Mouse (Mus musculus) midbrain, embryonic 11.5 days (tissue): ENCODE results near the gene Cyren. TPM values are rescaled to one million over a fixed set of nuclear protein-coding genes. Genes with fewer than 3 reads are reported as not detected.

Experiments used
- ATAC-seq: fragments of 200-750 bp; cut with Nextera tagmentation; 2 replicates; pipeline ENCODE4 v1.8.0; 2017; ENCODE audit warnings: moderate TSS enrichment, moderate library complexity; ENCODE audit not compliant: low FRiP score
- DNase-seq: peaks from one replicate; pipeline ENCODE4 v3.0.0; 2015; ENCODE audit warnings: low spot score; ENCODE audit errors: missing footprints
- H3K27ac ChIP-seq: fragments of 300-500 bp; sonication (generic); 2 replicates; pipeline ENCODE4 v1.5.1; 2014; ENCODE audit warnings: low read depth, low read length
- H3K27me3 ChIP-seq: fragments of 300-500 bp; sonication (generic); 2 replicates; pipeline ENCODE4 v1.6.1; 2014; ENCODE audit warnings: mild to moderate bottlenecking, low read length, moderate library complexity, mixed read lengths; ENCODE audit not compliant: control insufficient read depth, insufficient read depth
- H3K36me3 ChIP-seq: fragments of 300-500 bp; sonication (generic); 2 replicates; pipeline ENCODE4 v1.6.1; 2014; ENCODE audit warnings: mild to moderate bottlenecking, low read length, moderate library complexity, mixed read lengths; ENCODE audit not compliant: control insufficient read depth, insufficient read depth
- H3K4me1 ChIP-seq: fragments of 300-500 bp; sonication (generic); 2 replicates; pipeline ENCODE4 v1.6.1; 2014; ENCODE audit warnings: low read length; ENCODE audit not compliant: control insufficient read depth, insufficient read depth
- H3K4me2 ChIP-seq: fragments of 300-500 bp; sonication (generic); 2 replicates; pipeline ENCODE4 v1.6.1; 2014; ENCODE audit warnings: mild to moderate bottlenecking, moderate library complexity
- H3K4me3 ChIP-seq: fragments of 300-500 bp; sonication (generic); 2 replicates; pipeline ENCODE4 v1.5.1; 2014; ENCODE audit warnings: low read depth, low read length
- H3K9ac ChIP-seq: fragments of 300-500 bp; sonication (generic); 2 replicates; pipeline ENCODE4 v1.6.1; 2014; ENCODE audit warnings: low read length
- H3K9me3 ChIP-seq: fragments of 300-500 bp; sonication (generic); 2 replicates; pipeline ENCODE4 v1.6.1; 2016; ENCODE audit warnings: low read length; ENCODE audit not compliant: control insufficient read depth
- WGBS: fragments of 180-500 bp; shearing (Covaris S2); extraction: QIAGEN DNeasy Blood & Tissue Kit; methylation state at CpG from one replicate; pipeline ENCODE4 v1.1.7; 2014; 5-methylcytosine and 5-hydroxymethylcytosine counted together
- polyA plus RNA-seq: library from polyadenylated mRNA; unstranded; fragments of >200 nt; fragmentation: Nextera tagmentation; extraction: Ambion mirVana; gene quantifications from 2 replicates; pipeline ENCODE4 v1.2.1, GENCODE M21; 2014

The Cyren gene
- polyA plus RNA-seq, 1 experiment from 2014 or later = 11.8 TPM

DNA sequence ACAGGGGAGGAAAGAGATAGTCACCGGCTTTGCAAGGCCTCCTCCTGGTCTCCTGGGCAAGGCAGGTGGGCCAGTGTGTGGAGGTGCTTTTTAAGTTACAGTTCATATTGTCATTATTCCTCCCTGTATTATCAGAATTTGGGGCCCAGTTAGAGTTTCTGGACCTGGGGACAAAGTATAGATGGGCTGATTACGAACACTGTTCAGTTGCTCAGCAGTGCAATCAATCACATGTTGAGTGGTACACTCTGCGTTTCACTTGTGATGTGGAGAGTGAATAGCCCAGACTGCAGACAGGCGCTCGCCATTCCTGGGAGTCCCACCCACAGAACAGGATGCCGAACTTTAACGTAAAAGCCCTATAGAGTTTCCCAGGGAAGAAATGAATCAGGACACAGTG lies 6.9 kb upstream of the Cyren start:
- no peak overlapping the region for H3K4me2 ChIP-seq
- H3K27me3 ChIP-seq = no peaks in the 10 kb centered on the region
- H3K4me1 ChIP-seq = peaks cover 25% of the 10 kb centered on the region
- H3K27ac ChIP-seq = no peak overlapping the region
- no peaks in the 10 kb centered on the region for H3K9me3 ChIP-seq
- H3K4me3 ChIP-seq = no peak overlapping the region
- ATAC-seq = no peak
- peaks cover 4% of the 10 kb centered on the region for H3K36me3 ChIP-seq
- no peak overlapping the region for H3K9ac ChIP-seq
- no peak for DNase-seq
- WGBS = 95% methylated on average over 7 of the region's 7 CpGs

DNA sequence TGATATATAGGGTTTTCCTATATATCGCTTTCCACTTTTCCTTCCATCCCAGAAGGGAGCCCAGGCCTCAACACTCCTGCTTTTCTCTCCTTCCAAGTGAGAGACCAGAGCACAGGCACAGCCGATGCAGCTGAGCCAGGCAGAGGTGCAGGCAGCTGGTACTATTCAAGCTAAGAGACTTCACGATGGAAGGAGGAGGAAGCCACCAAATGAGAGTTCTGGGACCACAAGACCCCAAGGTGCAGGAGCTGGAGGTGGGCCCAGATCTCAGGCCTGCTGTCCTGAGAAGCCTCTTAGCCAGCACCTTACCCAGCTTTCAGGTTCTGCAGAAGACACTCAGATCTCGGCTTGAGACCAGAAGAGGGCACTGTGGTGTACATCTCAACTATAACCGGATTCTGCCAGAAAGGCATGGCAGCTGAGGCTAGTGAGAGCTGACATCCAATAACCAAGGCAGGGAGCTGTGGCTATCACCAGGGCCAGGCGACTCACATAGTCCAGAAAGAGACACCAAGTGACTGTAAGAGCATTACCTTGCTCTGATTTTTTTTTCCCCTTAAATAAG lies 2.1 kb upstream of the Cyren start:
- 60% methylated on average over 6 of the region's 6 CpGs for WGBS
- no peak overlapping the region for H3K4me3 ChIP-seq
- no peak overlapping the region for H3K4me2 ChIP-seq
- H3K9ac ChIP-seq = no peak overlapping the region
- H3K36me3 ChIP-seq = peaks cover 4% of the 10 kb centered on the region
- H3K27me3 ChIP-seq = no peaks in the 10 kb centered on the region
- DNase-seq (no peak), ATAC-seq (no peak)
- no peaks in the 10 kb centered on the region for H3K9me3 ChIP-seq
- H3K4me1 ChIP-seq = peaks cover 15% of the 10 kb centered on the region
- no peak overlapping the region for H3K27ac ChIP-seq

DNA sequence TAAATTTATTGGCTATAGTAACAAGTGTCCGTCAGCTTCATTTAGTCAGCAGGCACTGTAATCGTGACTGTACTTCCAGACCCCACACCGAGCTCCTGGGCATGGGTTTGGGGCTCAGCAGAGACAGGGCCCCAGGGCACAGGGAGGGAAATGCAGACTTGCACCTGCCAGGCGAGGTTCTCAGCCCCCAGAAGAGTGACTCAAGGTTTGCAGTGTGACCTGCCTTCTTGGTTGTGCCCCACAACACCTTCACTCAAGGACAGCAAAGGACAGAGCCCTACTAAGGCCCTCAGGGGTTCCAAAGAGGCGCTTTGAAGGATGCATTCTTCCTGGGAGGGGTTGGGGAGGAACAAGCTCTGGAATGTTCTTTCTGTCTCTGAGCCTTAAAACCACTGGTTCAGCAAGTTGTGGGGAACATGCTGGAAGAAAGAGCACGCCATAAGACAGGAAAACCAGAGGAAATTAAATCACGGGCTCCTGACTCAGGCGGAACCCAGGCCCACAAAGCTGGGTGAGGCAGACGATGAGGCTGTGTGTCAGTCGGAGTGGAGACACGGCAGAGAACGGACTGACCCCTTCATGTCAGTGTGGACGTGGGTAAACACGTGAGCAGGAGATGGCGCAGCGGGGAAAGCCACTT lies 1.4 kb upstream of the Cyren start:
- Histone ChIP-seq H3K4me3 (no peak overlapping the region), H3K27me3 (no peaks in the 10 kb centered on the region), H3K9me3 (no peaks in the 10 kb centered on the region), H3K27ac (no peak overlapping the region), H3K4me1 (peaks cover 15% of the 10 kb centered on the region), H3K36me3 (peaks cover 4% of the 10 kb centered on the region), H3K4me2 (no peak overlapping the region), H3K9ac (no peak overlapping the region)
- 90% methylated on average over 16 of the region's 16 CpGs for WGBS
- no peak for ATAC-seq
- DNase-seq = no peak

DNA sequence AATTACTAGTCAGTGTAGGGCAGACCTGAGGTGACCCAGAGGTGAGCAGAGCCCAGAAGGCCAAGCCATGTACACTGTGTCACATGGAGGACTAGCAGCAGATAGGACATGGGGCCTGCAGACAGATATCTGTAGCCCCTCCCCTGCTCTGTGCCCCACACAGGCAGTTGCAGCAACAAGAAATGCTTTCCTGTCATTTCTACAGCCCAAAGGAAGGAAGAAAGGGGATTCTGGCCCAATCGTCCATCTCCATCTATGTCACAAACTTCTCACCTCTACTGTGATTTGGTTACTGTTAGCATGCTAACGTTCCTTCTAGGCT lies 1.1 kb downstream of the Cyren start:
- ATAC-seq = no peak
- H3K4me3 ChIP-seq = peak overlapping the region; percentile 76
- peak overlapping the region; percentile 89 for H3K9ac ChIP-seq
- WGBS = 51% methylated on average over 2 of the region's 2 CpGs
- no peaks in the 10 kb centered on the region for H3K27me3 ChIP-seq
- no peak overlapping the region for H3K27ac ChIP-seq
- DNase-seq = no peak
- H3K4me2 ChIP-seq = peak overlapping the region; percentile 71
- peaks cover 2% of the 10 kb centered on the region; the same call in 1 of the 2 replicates for H3K36me3 ChIP-seq
- no peaks in the 10 kb centered on the region for H3K9me3 ChIP-seq
- H3K4me1 ChIP-seq = peaks cover 15% of the 10 kb centered on the region

DNA sequence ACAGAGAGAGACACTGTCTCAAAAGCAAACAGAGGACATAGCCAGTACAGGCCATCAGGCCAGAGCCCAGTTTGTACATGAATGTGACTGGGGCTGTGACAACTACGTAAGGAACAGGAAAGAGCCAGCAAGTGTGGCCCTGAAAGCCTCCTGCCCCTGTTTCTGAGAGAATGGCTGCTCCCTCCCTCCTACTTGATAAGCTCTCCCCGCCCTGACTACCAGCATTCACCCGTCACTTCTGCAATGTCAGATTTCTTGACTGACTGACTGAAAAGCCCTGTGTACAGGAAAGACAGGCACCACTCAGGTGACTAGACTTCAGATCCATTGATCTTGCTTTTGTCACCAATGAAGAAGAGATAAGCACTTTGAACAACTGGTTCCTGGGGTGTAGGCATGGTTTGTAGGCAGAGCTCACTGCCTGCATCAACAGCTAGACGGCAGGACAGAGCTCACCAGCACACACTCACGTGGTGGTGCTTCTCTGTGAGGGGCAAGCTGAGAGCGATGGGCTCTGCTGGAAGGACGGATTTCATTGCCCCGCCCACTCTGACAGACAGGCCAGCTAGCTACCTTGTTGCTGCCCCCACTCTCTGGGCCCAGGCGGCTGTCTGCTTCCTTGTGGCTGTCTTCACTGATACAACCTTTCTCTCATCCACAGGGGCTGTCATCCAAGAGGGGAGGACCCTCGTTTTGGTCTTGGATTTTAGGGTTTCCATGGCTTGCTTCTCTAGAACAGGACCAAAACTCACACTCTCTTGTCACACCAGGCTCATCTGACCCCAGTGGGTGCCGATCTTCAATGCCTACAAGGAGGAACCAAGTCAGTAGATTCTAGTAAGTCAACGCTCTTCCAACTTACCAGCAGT lies 1.7 kb downstream of the Cyren start:
- H3K9ac ChIP-seq = 0 out of 2 replicates have a peak overlapping the region, but pooled peaks have one; percentile 9
- H3K4me3 ChIP-seq = no peak overlapping the region
- WGBS = 60% methylated on average over 12 of the region's 12 CpGs
- H3K36me3 ChIP-seq = peaks cover 2% of the 10 kb centered on the region; the same call in 1 of the 2 replicates
- peak overlapping the region; percentile 71 for H3K4me2 ChIP-seq
- peaks cover 15% of the 10 kb centered on the region for H3K4me1 ChIP-seq
- H3K9me3 ChIP-seq = no peaks in the 10 kb centered on the region
- DNase-seq (no peak), ATAC-seq (no peak)
- no peaks in the 10 kb centered on the region for H3K27me3 ChIP-seq
- H3K27ac ChIP-seq = no peak overlapping the region

DNA sequence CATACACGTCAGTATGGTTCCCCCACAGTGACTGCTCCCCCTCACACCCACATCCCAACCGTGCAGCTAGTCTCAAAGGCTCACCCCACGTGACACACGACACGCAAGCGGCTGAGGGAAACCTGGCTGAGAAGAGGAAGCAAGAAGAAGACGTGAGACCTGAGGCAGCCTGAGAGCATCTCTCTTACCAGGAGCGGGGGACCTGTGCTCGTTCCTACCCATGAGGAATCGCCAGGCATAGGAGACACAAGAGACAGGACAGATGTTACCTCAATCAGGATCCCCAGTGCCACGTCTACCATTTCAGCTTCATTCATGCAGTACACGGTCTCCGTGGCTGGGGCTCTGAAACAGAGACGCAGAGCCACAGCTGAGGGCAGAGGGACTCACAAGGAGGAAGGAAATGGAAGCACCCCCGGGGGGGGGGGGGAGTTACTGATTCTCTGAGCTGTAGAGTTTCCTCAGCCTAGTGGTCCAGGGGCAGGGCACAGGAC lies 2.5 kb downstream of the Cyren start:
- Histone ChIP-seq H3K4me3 (no peak overlapping the region), H3K36me3 (no peaks in the 10 kb centered on the region), H3K4me2 (no peak overlapping the region), H3K27ac (no peak overlapping the region), H3K27me3 (no peaks in the 10 kb centered on the region), H3K9me3 (no peaks in the 10 kb centered on the region), H3K4me1 (peaks cover 15% of the 10 kb centered on the region), H3K9ac (no peak overlapping the region)
- ATAC-seq (no peak), DNase-seq (no peak)
- WGBS = 90% methylated on average over 15 of the region's 15 CpGs

DNA sequence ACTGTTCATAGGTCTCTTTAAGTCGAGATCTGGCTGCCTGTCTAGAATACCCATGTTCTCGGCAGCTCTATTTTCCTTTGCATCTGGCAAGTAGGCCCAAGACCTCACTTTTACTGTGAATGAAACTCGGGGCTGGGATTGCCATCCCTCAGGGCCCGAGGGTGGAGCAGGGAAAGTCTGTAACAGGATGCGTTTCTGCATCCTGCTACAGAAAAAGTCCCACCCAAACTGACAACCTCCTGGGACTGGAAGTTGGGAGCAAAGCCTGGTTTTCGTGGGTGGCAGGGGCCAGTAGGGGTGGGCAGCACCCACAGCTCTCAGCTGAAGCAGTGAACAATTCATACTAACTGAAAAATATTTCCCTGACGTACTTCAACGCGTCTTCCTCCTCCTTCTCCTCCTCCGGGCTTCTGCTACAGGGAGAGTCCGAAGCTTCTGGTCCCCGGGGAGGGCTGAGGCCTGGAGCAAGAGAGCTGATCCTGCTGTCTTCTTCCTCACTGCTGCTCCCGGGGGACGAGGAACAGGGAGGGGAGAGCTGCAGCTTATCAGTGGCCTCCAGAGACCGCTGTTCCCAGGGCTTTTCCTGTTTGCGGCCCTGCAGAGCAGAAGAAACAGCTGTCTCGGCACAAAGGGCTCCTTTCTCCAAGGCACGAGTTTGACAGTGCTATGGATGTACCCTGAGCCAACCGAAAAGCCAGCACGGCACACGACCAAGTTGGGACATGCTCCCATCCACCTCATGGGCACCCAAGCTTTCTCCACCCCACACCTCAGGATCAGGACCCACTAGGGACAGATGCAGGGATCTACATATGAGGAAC lies 3.5 kb downstream of the Cyren start:
- no peaks in the 10 kb centered on the region for H3K27me3 ChIP-seq
- H3K9ac ChIP-seq = no peak overlapping the region
- no peaks in the 10 kb centered on the region for H3K9me3 ChIP-seq
- H3K4me2 ChIP-seq = no peak overlapping the region
- WGBS = 83% methylated on average over 21 of the region's 21 CpGs
- peaks cover 15% of the 10 kb centered on the region for H3K4me1 ChIP-seq
- no peak overlapping the region for H3K4me3 ChIP-seq
- H3K36me3 ChIP-seq = no peaks in the 10 kb centered on the region
- ATAC-seq (no peak), DNase-seq (no peak)
- H3K27ac ChIP-seq = no peak overlapping the region; the same call in 1 of the 2 replicates

DNA sequence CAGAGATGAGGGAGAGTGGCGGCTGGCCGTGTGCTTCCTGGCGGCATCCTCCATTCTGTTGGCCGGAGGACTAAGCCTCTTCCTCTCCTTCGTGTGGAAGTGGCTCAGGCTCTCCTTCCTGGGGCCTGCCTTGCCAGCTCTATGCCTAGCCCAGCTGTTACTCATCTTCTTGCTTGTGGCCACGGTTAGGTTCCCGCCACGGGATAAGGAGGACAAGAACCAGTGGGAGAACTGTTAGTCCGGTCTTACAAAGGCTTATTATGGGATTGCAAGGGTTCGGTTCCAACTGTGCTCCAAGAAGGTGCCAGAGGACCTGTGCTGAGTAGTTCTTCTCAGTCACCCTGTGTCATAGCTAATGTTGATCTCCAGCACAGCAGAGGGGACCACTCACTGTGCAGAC lies 5.0 kb downstream of the Cyren start:
- WGBS = 87% methylated on average over 10 of the region's 10 CpGs
- no peak overlapping the region for H3K9ac ChIP-seq
- DNase-seq = no peak
- peaks cover 9% of the 10 kb centered on the region for H3K4me1 ChIP-seq
- no peaks in the 10 kb centered on the region for H3K36me3 ChIP-seq
- H3K4me3 ChIP-seq = no peak overlapping the region
- no peak for ATAC-seq
- H3K9me3 ChIP-seq = no peaks in the 10 kb centered on the region
- no peak overlapping the region for H3K27ac ChIP-seq
- H3K27me3 ChIP-seq = no peaks in the 10 kb centered on the region
- no peak overlapping the region for H3K4me2 ChIP-seq
